Mouse (Mus musculus): Measurements from ENCODE around the gene Grid1.
A peak's percentile ranks its signal among the peaks of the same experiment; 100 is the strongest.

The Grid1 gene

GRCm38 (mm10) chr14:34819919-34820652 is at the start of gene Grid1:
Gene Grid1, plus strand, starts transcription at chr14:34820108.
- DNase-seq (ENCODE audit: low spot score): peak; percentile 25

DNA sequence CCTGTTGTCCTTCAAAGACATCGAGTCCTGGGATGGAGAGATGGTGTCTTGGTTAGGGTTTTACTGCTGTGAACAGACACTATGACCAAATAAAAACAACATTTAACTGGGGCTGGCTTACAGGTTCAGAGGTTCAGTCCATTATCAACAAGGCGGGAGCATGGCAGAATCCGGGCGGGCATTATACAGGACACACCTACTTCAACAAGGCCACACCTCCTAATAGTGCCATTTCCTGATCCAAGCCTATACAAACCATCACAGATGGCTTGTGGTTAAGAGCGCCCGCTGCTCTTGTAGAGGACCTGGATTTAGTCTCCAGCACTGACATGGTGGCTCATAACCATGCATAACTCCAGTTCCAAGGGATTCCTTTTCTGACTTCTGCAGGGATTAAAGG is 49.4 kb upstream of the Grid1 start:
- DNase-seq (ENCODE audit: low spot score): no peak

DNA sequence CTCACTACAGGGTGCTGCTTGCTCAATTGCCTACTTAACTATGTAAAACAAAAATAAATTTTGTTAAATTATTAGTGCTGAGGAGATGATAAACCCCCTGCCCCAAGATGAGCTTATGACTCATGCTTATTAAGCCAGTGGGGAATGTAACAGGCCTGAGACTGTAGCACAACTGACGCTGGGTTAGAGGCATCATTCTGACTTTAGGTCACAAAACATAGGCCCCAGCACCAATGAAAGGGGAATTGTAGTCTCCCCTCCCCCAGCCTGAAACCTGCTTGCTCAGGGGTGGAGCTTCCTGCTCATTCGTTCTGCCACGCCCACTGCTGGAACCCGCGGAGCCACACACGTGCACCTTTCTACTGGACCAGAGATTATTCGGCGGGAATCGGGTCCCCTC is 48.3 kb upstream of the Grid1 start:
- no peak for DNase-seq (ENCODE audit: low spot score)

GRCm38 (mm10) chr14:34772132-34772531 is 47.8 kb upstream of the Grid1 start:
- DNase-seq (ENCODE audit: low spot score): no peak

- no peak for DNase-seq (ENCODE audit: low spot score)
Observed at GRCm38 (mm10) chr14:34773681-34774080, 46.2 kb upstream of the Grid1 start.

DNA sequence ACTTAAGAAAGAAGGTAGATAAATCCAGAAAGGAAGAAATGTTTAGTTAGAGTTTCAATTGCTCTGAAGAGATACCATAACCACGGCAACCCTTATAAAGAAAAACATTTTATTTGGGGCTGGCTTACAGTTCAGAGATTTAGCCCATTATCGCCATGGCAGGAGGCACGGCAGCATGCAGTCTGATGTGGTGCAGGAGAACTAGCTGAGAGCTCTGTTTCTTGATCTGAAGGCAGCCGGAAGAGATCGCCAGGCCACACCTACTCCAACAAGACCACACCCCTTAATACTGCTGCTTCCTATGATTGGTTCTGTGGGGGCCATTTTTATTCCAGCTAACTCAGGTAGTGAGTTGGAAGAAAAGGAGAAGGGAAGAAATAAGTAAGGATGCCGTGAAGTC is 45.7 kb upstream of the Grid1 start:
- no peak for DNase-seq (ENCODE audit: low spot score)

- DNase-seq (ENCODE audit: low spot score): peak; percentile 2
Observed at GRCm38 (mm10) chr14:34776719-34777385, 43.1 kb upstream of the Grid1 start.

GRCm38 (mm10) chr14:34777810-34778209 is 42.1 kb upstream of the Grid1 start:
- peak; percentile 92 for DNase-seq (ENCODE audit: low spot score)

DNA sequence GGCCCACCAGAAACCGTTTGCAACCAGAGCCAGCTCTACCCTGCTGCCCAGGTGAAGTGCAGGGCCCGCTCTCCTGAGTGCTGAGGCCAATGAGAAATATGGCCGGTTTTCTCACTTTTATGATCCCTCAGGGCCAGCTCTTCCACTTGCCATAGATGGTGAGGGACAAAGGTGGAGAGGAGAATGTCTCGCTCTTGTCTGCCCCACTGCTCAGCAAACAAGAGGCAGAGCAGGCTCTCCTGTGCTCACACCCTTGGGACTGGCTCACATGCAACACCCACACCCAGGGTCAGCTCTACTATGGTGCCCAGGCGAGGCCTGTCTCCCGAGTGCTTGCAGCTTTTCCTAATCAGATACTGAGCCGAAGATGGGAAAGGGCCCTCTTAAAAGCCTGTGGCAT is 41.1 kb upstream of the Grid1 start:
- peak; percentile 2 for DNase-seq (ENCODE audit: low spot score)

- DNase-seq (ENCODE audit: low spot score): no peak
Observed at GRCm38 (mm10) chr14:34793406-34794037, 26.4 kb upstream of the Grid1 start.

- peak; percentile 91 for DNase-seq (ENCODE audit: low spot score)
Observed at GRCm38 (mm10) chr14:34810763-34811489, 9.0 kb upstream of the Grid1 start.

GRCm38 (mm10) chr14:34811490-34811808 is 8.5 kb upstream of the Grid1 start:
- no peak for DNase-seq (ENCODE audit: low spot score)

DNA sequence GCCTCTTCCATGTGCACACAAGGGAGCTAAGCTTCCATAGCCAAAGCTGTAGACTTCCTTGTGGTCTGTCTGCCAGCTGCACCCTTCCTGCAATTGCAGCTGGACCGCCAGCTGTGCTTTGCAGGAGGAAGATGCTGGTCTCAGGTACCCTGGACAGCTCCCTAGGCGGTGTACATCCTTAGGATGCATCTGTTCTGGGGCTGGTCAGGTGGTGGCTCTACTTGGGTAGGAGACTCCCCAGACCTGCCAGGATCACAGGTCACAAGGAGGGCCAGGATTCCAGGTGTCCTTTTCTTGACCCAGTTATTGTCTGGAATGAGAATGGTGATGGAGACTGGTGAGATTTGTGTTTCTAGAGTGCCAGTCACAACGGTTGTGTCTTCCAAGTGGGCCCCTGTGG is 3.6 kb upstream of the Grid1 start:
- DNase-seq (ENCODE audit: low spot score): peak; percentile 66

GRCm38 (mm10) chr14:34818387-34818980 is 1.4 kb upstream of the Grid1 start:
- DNase-seq (ENCODE audit: low spot score): no peak

- DNase-seq (ENCODE audit: low spot score): peak; percentile 69
Observed at GRCm38 (mm10) chr14:34819121-34819918, 588 bp upstream of the Grid1 start.

DNA sequence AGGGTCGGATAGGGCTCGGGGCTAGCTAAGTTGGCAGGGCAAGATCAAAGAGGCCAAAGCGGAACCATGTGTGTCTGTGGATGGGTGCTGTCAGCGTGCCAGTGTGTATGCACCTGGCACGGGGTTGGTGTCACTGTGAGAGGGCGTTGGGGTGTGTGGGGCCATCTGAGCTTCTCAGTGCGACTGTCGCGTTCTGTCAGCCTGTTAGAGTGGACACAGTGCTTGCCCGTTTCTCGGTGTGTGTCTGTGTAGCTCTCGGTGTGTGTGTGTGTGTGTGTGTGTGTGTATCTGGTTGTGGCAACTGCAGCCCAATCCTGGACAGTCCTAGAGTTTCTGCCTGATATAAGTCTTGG is 721 bp downstream of the Grid1 start:
- DNase-seq (ENCODE audit: low spot score): no peak

- no peak for DNase-seq (ENCODE audit: low spot score)
Observed at GRCm38 (mm10) chr14:34821131-34821790, 1.4 kb downstream of the Grid1 start.

DNA sequence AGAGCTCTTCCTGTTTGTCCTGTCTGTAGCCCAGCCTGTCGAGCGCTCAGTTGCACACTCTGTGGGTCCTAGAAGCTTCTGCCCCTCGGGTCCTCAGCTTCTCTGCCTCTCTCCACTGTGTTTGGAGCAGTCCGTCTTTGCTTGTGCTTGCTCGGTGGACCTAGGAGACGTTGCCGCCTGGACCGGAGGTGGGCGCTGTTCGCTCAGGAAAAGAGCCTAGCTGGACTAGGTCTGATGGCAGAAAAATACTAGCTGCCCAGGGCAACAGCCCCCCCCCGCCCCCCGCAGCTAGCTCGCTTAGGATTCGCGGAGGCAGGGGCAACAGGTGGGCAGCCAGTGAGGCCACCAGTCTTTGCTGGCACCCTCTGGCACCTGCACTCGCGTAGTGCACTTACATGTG is 3.2 kb downstream of the Grid1 start:
- peak; percentile 86 for DNase-seq (ENCODE audit: low spot score)

DNA sequence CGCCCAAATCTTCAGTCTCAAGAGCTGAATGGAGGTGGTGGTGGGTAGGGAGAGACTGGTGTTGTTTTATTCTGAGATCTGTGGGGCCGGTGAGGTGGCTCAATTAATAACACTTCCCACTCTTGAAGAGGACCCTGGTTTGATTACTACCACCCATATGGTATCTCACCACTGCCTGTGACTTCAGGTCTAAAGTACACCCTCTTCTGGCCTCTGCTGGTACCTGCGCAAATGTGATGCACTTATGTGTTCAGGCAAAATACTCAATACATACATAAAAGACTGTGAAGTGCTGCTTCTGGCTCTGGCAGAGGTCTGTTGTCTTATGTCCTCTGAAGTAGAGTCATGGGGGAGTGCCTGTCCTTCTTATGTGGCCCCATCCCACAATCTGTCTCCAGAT is 4.3 kb downstream of the Grid1 start:
- DNase-seq (ENCODE audit: low spot score): no peak

DNA sequence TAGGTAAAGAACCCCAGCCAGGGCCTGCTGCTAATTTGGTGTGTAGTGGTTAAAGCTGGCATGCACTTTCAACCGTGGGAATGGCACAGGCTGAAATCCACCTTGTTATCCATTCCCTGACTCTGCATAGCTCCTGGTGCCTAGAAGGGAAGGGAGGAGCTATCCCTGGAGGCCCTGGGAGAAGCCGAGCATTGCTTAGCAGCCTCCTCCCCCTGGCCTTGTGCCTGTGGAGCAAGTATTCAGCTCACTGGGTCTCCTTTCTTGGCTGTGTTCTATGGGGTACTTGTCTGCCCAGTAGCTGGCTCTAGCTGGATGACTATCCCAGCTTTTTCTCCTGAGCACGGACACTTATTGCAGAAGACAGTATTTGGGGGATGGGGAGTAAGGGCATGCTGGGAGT is 6.0 kb downstream of the Grid1 start:
- DNase-seq (ENCODE audit: low spot score): no peak

DNA sequence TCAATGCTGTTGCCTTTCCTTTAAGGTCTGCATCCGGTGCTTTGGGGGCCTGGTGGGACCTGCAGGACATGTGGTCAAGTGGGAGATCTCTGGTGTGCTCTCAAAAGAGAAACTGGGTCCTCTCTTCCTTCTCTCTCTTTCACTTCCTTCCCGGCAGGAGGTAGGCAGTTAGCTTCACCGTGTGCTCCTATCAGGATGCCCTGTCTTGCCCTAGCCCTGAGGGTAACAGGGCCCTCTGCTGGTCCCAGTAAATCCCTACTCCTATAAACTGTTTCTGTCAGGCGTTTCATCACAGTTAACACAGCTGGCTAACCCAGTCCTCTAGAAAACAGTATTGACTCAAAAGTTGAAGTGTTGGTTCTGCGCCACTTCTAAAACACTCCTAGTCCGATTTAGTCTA is 9.9 kb downstream of the Grid1 start:
- no peak for DNase-seq (ENCODE audit: low spot score)
